Mouse (Mus musculus) stomach, embryonic 15.5 days (tissue): Measurements from ENCODE around the gene Imp3. TPM values are rescaled to one million over a fixed set of nuclear protein-coding genes. Genes with fewer than 3 reads are reported as not detected.
"Not testable (repeated sequence)": the region's sequence is repeated elsewhere in the genome, so short reads cannot be mapped to it uniquely, and the experiment has no call there.

ENCODE experiments used
- ATAC-seq: fragments of 200-750 bp; cut with Nextera tagmentation; 2 replicates; pipeline ENCODE4 v1.8.0; 2017; ENCODE audit warnings: low read depth, moderate number of reproducible peaks, moderate TSS enrichment; ENCODE audit not compliant: insufficient read depth, low FRiP score
- H3K27ac ChIP-seq: fragments of 300-500 bp; sonication (generic); 2 replicates; pipeline ENCODE4 v1.5.1; 2015; ENCODE audit warnings: mild to moderate bottlenecking, inconsistent platforms
- H3K27me3 ChIP-seq: fragments of 300-500 bp; sonication (generic); replicated peaks from 2 replicates; pipeline ENCODE4 v1.6.1; 2015; ENCODE audit warnings: inconsistent platforms
- H3K36me3 ChIP-seq: fragments of 300-500 bp; sonication (generic); 2 replicates; pipeline ENCODE4 v1.6.1; 2015; ENCODE audit warnings: inconsistent platforms
- H3K4me1 ChIP-seq: fragments of 300-500 bp; sonication (generic); 2 replicates; pipeline ENCODE4 v1.6.1; 2015; ENCODE audit warnings: inconsistent platforms
- H3K4me2 ChIP-seq: fragments of 300-500 bp; sonication (generic); 2 replicates; pipeline ENCODE4 v1.6.1; 2015; ENCODE audit warnings: mild to moderate bottlenecking, inconsistent platforms
- H3K4me3 ChIP-seq: fragments of 300-500 bp; sonication (generic); replicated peaks from 2 replicates; pipeline ENCODE4 v1.5.1; 2015; ENCODE audit warnings: inconsistent platforms
- H3K9ac ChIP-seq: fragments of 300-500 bp; sonication (generic); 2 replicates; pipeline ENCODE4 v1.6.1; 2015; ENCODE audit warnings: inconsistent platforms
- H3K9me3 ChIP-seq: fragments of 300-500 bp; sonication (generic); 2 replicates; pipeline ENCODE4 v1.6.1; 2016; ENCODE audit warnings: inconsistent platforms
- WGBS: fragments of 180-500 bp; shearing (Covaris S2); methylation state at CpG from one replicate; pipeline ENCODE4 v1.1.7; 2015; 5-methylcytosine and 5-hydroxymethylcytosine counted together
- polyA plus RNA-seq: library from polyadenylated mRNA; unstranded; fragments of >200 nt; fragmentation: Nextera tagmentation; extraction: Ambion mirVana; gene quantifications from 2 replicates; pipeline ENCODE4 v1.2.1, GENCODE M21; 2015

Gene Imp3
- polyA plus RNA-seq, 1 experiment from 2014 or later: 86.5 TPM

DNA sequence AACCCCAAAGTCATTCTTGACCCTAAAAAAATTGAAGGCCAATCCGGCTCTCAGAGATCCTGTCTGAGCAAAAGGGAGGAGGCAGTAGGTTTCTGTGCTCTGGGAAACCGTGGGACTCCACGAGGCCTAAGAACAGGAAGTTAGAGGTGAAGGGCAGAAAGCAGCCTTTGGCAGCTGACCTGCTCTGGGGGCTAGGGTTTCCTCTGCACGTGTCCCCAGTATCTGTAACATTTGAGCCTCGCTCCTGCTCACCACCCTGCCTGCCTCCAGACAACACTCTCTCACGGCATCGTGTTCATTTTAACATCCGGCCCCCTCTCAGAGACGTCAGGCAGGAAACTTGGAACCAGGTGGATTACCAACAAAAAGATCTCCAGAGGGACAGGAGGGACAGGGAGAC, 36.7 kb upstream of the Imp3 start:
- Histone ChIP-seq H3K27ac (peak overlapping the region; percentile 74), H3K36me3 (no peaks in the 10 kb centered on the region), H3K27me3 (no peaks in the 10 kb centered on the region), H3K9me3 (no peaks in the 10 kb centered on the region), H3K9ac (no peak overlapping the region), H3K4me3 (no peak overlapping the region), H3K4me1 (no peaks in the 10 kb centered on the region), H3K4me2 (no peak overlapping the region)
- ATAC-seq: no peak
- WGBS: 25% methylated on average over 9 of the region's 9 CpGs

DNA sequence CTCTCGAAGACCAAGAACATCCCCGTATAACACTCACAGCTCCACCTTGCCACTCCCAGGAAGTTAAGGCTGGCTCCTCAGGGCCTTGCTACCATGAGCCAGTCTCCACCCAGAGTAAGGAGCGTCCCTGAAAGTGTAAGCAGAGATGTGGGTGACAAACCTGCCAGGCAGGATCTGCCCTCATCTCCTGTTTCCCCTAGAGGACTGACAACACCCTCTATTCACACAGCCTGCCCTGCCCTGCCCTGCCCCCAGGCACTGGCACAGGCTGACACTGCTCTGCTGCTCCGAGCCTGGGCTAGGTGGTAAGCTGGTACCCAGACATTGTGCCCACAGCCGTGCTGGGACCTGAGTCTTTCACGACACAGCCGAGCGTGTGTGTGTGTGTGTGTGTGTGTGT, 36.1 kb upstream of the Imp3 start:
- Histone ChIP-seq H3K9ac (no peak overlapping the region), H3K4me2 (no peak overlapping the region), H3K4me1 (no peaks in the 10 kb centered on the region), H3K27ac (peak overlapping the region; percentile 74), H3K36me3 (no peaks in the 10 kb centered on the region), H3K4me3 (no peak overlapping the region), H3K9me3 (no peaks in the 10 kb centered on the region), H3K27me3 (no peaks in the 10 kb centered on the region)
- 51% methylated on average over 8 of the region's 8 CpGs for WGBS
- peak; percentile 85 for ATAC-seq

- H3K36me3 ChIP-seq: no peaks in the 10 kb centered on the region
- no peaks in the 10 kb centered on the region for H3K27me3 ChIP-seq
- 0 out of 2 replicates have a peak, but pooled peaks cover 3% of the 10 kb centered on the region for H3K4me1 ChIP-seq
- no peak overlapping the region for H3K4me2 ChIP-seq
- no peak for ATAC-seq
- no peak overlapping the region for H3K9ac ChIP-seq
- no peaks in the 10 kb centered on the region for H3K9me3 ChIP-seq
- WGBS: 89% methylated on average over 3 of the region's 3 CpGs
- no peak overlapping the region for H3K4me3 ChIP-seq
- no peak overlapping the region for H3K27ac ChIP-seq
These were observed 33.6 kb upstream of the Imp3 start for GRCm38 (mm10) chr9:56903662-56904061.

- WGBS: 64% methylated on average over 9 of the region's 9 CpGs
- ATAC-seq: peak; percentile 58
- H3K4me3 ChIP-seq: no peak overlapping the region
- H3K27ac ChIP-seq: peak overlapping the region; percentile 33; the same call in 1 of the 2 replicates
- no peaks in the 10 kb centered on the region for H3K36me3 ChIP-seq
- no peaks in the 10 kb centered on the region for H3K9me3 ChIP-seq
- H3K9ac ChIP-seq: no peak overlapping the region
- no peaks in the 10 kb centered on the region for H3K27me3 ChIP-seq
- H3K4me2 ChIP-seq: no peak overlapping the region
- peaks cover 3% of the 10 kb centered on the region; the same call in 1 of the 2 replicates for H3K4me1 ChIP-seq
These were observed 29.7 kb upstream of the Imp3 start for GRCm38 (mm10) chr9:56907549-56907948.

- not testable (repeated sequence) for H3K9me3 ChIP-seq, H3K4me3 ChIP-seq, H3K4me2 ChIP-seq, H3K36me3 ChIP-seq, H3K27me3 ChIP-seq, H3K9ac ChIP-seq, H3K4me1 ChIP-seq, ATAC-seq, H3K27ac ChIP-seq
- whole genome bisulfite sequencing: 39% methylated on average over 4 of the region's 4 CpGs
These were observed 27.3 kb upstream of the Imp3 start for GRCm38 (mm10) chr9:56909991-56910390.

DNA sequence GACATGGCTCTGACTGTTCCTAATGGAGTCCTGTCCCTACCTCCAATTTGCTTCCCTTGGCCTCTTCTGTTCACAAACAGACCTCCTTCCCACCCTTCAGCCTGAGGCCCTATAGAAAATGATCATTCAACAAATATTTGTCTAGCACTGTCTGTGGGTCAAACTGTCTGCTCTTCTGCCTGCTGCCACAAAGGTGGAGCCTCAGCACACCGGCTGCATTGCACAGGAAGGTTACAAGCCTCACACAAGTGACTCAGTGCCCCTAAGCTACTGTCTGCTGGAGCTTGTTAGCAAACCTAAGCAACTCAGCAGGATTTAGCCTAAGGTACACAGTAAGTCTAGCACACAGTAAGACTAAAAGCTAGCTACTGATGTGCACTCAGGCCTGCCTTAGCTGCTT, 26.3 kb upstream of the Imp3 start:
- H3K4me2 ChIP-seq: no peak overlapping the region
- peaks cover 3% of the 10 kb centered on the region; the same call in 1 of the 2 replicates for H3K4me1 ChIP-seq
- H3K9me3 ChIP-seq: no peaks in the 10 kb centered on the region
- H3K9ac ChIP-seq: no peak overlapping the region
- 21% methylated on average over 1 of the region's 1 CpGs for WGBS
- no peak overlapping the region for H3K4me3 ChIP-seq
- H3K27me3 ChIP-seq: no peaks in the 10 kb centered on the region
- no peaks in the 10 kb centered on the region for H3K36me3 ChIP-seq
- no peak for ATAC-seq
- no peak overlapping the region for H3K27ac ChIP-seq

DNA sequence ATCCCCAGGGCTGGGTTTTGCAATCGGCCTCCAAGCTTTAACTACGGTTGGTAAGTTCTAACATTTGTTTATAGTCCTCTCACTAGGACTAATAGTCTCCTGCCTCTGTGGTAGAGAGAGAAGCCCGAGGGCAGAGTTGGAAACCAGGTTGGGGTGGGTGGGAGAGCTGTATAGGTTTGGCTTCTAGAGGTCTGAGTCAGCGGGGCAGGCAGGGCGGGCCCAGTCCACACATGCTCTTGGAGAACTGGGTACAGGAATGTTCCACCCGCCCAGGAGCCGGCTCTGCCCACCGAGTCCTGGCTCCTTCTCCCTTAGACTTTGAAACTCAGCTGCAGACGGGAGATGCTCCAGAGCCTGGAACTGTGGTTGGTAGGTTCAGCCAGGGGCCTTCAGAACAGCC, 23.3 kb upstream of the Imp3 start:
- Histone ChIP-seq H3K9ac (no peak overlapping the region), H3K4me1 (no peaks in the 10 kb centered on the region; the same call in 1 of the 2 replicates), H3K36me3 (peaks cover 23% of the 10 kb centered on the region), H3K9me3 (no peaks in the 10 kb centered on the region), H3K27me3 (no peaks in the 10 kb centered on the region), H3K4me3 (no peak overlapping the region), H3K27ac (no peak overlapping the region), H3K4me2 (no peak overlapping the region)
- WGBS: 66% methylated on average over 9 of the region's 9 CpGs
- no peak for ATAC-seq

DNA sequence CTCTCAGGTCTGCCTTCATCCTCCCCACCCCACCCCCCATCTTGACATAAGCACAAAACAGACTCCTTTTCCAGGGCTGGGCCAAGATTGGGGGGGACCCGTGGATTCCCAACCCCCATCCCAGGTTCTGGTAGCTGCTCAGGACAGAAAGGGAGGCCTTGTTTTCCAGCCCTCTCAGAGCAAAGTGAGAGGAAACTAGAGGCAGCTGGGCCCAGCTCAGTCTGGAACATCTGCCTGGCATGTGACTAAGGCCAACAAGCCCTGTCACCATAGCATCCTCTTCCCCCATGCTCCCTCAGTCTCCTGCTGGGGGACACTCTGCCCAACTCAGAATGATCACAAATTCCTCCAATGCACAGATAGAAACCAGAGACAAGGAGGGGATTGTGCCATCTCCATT, 22.2 kb upstream of the Imp3 start:
- no peak overlapping the region for H3K9ac ChIP-seq
- no peak overlapping the region for H3K4me3 ChIP-seq
- no peak for ATAC-seq
- H3K4me1 ChIP-seq: no peaks in the 10 kb centered on the region
- H3K9me3 ChIP-seq: no peaks in the 10 kb centered on the region
- H3K36me3 ChIP-seq: peaks cover 25% of the 10 kb centered on the region
- H3K27ac ChIP-seq: no peak overlapping the region
- WGBS: 75% methylated on average over 1 of the region's 1 CpGs
- H3K27me3 ChIP-seq: no peaks in the 10 kb centered on the region
- no peak overlapping the region for H3K4me2 ChIP-seq

GRCm38 (mm10) chr9:56915695-56916410, 21.4 kb upstream of the Imp3 start:
- WGBS: 72% methylated on average over 5 of the region's 5 CpGs
- no peak for ATAC-seq
- Histone ChIP-seq H3K9me3 (no peaks in the 10 kb centered on the region), H3K27me3 (no peaks in the 10 kb centered on the region), H3K9ac (no peak overlapping the region), H3K27ac (no peak overlapping the region), H3K4me3 (no peak overlapping the region), H3K36me3 (peaks cover 28% of the 10 kb centered on the region), H3K4me2 (no peak overlapping the region), H3K4me1 (no peaks in the 10 kb centered on the region)

GRCm38 (mm10) chr9:56917131-56917530, 20.1 kb upstream of the Imp3 start:
- H3K4me1 ChIP-seq: no peaks in the 10 kb centered on the region
- H3K27ac ChIP-seq: no peak overlapping the region
- 85% methylated on average over 2 of the region's 2 CpGs for WGBS
- H3K36me3 ChIP-seq: peaks cover 33% of the 10 kb centered on the region
- H3K4me2 ChIP-seq: no peak overlapping the region
- H3K9ac ChIP-seq: no peak overlapping the region
- H3K27me3 ChIP-seq: no peaks in the 10 kb centered on the region
- no peaks in the 10 kb centered on the region for H3K9me3 ChIP-seq
- no peak overlapping the region for H3K4me3 ChIP-seq
- ATAC-seq: no peak

DNA sequence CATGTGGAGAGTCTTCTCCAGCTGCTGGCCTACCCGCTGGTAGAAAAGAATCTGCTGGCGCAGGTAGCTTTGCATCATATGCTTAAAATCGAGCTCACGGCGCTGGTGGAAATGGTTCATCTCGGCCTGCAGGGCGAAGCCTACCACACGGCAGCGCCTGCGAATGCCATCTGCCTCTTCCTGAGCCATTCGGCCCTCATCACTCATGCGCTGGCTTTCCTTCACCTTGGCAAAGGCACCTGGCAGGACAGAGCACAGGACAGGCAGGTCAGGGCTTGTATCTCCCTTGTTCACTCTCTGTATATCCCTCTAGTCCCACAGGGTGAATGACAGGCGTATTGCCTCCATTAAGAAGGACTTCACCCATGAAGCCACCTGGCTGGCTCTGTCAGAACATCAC, 18.8 kb upstream of the Imp3 start:
- H3K9me3 ChIP-seq: no peaks in the 10 kb centered on the region
- 93% methylated on average over 13 of the region's 13 CpGs for WGBS
- no peak overlapping the region for H3K4me3 ChIP-seq
- H3K27me3 ChIP-seq: no peaks in the 10 kb centered on the region
- ATAC-seq: no peak
- no peak overlapping the region for H3K9ac ChIP-seq
- peaks cover 9% of the 10 kb centered on the region for H3K4me1 ChIP-seq
- H3K36me3 ChIP-seq: peaks cover 33% of the 10 kb centered on the region
- H3K27ac ChIP-seq: no peak overlapping the region
- H3K4me2 ChIP-seq: no peak overlapping the region

- Histone ChIP-seq H3K36me3 (peaks cover 22% of the 10 kb centered on the region), H3K27ac (0 out of 2 replicates have a peak overlapping the region, but pooled peaks have one; percentile 78), H3K4me2 (peak overlapping the region; percentile 83; the same call in 1 of the 2 replicates), H3K9me3 (no peaks in the 10 kb centered on the region), H3K4me1 (peaks cover 44% of the 10 kb centered on the region), H3K9ac (no peak overlapping the region), H3K4me3 (no peak overlapping the region), H3K27me3 (no peaks in the 10 kb centered on the region)
- WGBS: 86% methylated on average over 4 of the region's 4 CpGs
- ATAC-seq: no peak
These were observed 14.5 kb upstream of the Imp3 start for GRCm38 (mm10) chr9:56922746-56923145.
